Mouse (Mus musculus) layer of hippocampus, postnatal 36 days (tissue): ENCODE data around the gene Asb15. TPM values are rescaled to one million over a fixed set of nuclear protein-coding genes. Genes with fewer than 3 reads are reported as not detected.

Source experiments
- DNase-seq, 2 experiments: peaks; one replicate each; pipeline ENCODE4 v3.0.0; 2022
- total RNA-seq, 2 experiments: library from RNA; stranded (reverse); gene quantifications; 2 replicates each; pipeline ENCODE4 v1.2.3; 2021

Asb15 gene
- total RNA-seq, 2 experiments from 2014 or later, result not detected

GRCm38 (mm10) chr6:24568963-24569362, 41.0 kb downstream of the Asb15 start:
- no peak for DNase-seq

DNA sequence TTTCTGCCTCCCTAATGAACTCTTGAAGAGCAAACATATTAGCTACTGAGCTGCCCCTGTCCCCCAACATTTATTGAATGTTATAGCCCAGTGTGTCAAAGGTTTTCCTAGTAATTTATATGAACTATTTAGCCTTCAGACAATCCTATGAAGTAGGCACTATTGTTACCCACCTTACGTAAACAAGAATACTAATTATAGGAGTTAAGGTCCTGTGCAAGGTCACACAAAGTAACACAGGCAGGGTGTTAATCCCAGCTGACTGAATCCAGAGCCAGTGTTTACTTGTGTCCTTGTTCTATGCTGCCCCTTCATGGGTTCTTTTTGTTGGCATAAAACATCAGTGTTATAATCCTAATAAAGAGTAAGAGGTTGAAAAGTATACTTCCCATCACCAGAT, 41.8 kb downstream of the Asb15 start:
- DNase-seq, result no peak

GRCm38 (mm10) chr6:24570278-24570677, 42.3 kb downstream of the Asb15 start:
- DNase-seq, result no peak

GRCm38 (mm10) chr6:24571126-24571525, 43.2 kb downstream of the Asb15 start:
- no peak for DNase-seq

DNA sequence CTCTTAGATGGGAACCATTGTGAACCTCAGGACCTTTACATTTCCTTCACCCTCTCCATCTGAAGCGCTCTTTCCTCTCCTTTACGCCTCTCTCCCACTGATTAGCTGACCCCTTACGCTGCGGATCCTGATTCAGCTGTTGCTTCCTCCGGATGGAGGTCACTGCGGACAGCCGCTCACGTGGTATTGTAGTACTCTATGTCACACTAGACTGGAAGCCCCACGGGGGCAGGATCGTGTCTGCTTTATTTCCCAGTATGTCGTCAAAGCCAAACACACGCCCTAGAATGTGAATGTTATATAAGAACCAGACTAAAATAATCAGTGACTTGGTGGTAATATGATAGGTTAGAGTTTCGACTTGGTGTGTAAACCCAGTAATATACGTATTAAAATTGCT, 44.5 kb downstream of the Asb15 start:
- DNase-seq, result no peak

DNA sequence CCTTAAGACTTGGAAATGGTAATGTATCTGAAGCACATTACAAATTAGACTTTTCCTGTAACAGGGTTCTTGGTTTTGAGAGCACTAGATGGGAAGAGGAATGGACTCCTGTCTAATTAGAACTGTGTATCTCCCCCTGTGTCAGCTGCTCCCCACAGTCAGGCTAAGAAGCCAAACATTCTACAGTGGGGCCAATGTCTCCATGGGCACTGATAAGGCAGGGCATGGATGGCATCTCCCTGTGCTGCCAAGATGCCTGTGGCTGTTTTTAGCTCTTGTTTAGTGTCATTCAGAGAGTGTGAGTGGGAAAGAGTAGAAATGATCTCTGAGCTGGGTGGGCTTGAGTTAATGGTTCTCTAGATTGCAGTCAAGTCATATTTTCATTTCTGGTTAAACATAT, 45.4 kb downstream of the Asb15 start:
- DNase-seq, result no peak

DNA sequence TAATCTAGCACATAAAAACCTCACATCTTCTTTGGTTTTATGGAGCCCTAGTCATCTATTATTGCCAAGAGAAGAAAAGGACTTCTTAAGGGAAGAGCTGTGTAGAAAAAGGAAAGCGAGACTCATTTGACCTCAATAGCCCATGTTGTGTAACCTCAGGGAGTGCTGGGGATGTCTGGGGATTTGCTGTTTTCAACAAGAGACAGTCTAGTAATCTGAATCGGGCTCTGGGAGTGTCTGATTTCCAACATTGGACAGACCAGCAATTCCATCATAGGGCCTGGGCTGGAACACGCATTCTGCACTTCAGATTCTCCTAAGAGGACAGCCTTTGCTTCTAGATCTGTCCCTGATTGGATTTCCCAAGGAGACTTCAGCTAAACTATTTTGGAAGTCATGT, 55.5 kb downstream of the Asb15 start:
- DNase-seq, result no peak

DNA sequence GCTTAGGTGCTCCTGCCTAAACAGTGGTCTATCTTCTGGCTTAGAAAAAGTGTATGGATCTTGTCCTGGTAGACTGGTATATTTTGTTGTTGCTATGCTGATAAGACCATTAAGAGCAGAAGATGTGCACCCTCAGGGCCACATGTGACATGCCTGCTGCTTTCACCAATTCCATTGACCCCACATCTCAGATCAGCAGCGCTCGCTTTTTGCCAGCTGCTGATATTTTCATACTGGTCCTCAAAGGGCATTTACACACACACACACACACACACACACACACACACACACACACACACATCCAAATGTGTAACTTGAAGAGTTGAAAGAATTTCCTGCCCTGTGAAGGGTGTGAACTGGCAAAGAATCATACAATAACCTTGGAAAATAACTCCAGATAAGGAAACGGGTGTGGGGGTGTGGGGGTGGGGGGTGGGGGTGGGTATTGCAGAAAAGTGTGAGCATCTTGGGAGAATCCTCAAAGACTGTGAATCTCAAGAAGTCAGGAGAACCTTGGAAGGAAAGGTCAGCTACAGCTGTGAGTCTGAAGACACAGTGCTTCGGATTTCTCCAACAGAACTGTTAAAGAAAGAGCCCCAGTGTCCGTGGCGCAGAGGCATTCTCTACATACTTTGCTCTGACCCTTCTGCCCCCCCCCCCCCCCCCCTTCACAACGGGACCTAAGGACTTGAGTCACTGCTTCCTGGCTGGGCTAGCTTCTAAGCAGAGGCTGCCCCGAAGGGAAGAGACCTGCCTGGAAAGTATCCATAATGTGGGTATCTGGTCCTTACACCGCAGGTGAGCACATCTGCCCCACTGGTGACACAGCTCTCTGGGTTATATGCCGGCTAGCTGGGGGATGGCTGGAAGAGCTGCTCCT, 57.7 kb downstream of the Asb15 start:
- no peak for DNase-seq

DNA sequence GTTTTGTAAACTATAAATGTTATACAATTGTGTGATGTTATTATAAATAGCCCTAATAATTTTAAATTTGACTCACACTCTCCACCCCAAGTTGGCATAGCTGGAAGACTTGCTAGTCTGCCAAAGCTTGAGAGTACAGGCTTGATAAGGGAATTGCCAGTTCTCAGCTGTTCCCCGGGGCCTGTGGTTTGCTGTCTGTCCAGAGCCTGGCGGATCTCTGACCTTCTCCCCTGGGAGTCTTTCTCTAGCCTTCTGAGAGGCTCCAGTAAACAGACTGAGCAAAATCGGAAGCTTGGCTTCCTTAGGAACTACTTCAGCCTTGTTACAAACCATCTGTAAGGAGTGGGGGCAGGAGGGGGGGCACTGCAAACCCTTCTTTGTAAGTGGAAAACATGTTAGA, 58.9 kb downstream of the Asb15 start:
- no peak for DNase-seq

- no peak for DNase-seq
Measured at GRCm38 (mm10) chr6:24590282-24590681, 62.3 kb downstream of the Asb15 start.

DNA sequence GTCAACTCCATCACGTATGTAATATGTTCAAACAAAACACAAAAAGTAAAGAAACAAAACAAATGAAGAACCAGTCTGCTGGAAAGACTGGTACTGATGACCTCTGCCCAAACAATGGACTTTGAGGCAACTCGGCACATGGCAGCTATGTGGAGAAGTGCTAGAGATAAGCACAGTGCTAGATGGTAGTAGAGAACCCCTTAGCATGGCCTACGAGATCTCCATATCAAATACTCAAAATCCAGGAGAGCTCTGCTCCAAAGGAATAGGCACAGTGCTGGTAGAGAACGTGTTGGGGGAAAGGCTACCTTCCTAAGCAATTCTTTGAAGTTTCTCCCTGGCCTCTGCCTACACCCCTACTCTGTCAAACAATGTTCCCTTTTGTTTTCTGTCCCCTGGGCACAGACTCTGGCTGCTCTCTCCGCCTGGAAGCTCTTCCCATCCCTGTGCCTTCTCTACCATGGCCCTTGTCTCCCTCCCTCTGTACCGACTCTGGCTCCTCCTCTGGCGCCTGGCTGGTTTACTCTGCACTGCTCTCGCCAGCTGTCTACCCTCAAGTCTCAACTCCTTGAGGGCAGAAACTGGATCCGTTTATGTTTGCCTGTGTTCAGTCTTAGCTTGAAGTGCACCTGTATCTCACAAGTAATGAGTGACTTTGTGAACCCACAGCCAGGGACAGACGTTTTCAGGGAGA, 63.7 kb downstream of the Asb15 start:
- DNase-seq, result no peak

- no peak for DNase-seq
Measured at GRCm38 (mm10) chr6:24597500-24597899, 69.6 kb downstream of the Asb15 start, which contains the start of gene Lmod2. Gene Lmod2 (plus strand): TSS chr6:24597762.

GRCm38 (mm10) chr6:24599179-24599578, 71.2 kb downstream of the Asb15 start:
- no peak for DNase-seq

DNA sequence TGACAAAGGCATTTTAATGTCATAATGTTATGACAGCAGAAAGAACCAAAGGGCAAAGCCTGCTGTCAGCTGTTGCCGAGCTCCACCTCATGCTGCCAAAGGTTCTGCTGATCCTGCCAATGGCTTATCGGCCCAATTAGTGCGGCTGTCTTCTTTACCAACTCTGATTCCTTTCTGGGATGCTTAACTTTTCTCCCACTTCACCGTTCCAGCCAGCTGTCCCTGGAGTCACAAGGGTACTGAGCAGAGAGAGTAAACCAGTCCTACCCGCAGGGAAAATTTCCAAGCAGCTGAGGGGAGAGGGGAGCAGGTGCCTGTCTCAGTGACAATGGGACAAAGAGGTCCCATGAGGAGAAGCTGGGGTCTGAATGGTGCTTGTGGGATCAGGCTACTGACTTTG, 71.7 kb downstream of the Asb15 start:
- DNase-seq, result no peak

GRCm38 (mm10) chr6:24600134-24600533, 72.2 kb downstream of the Asb15 start:
- DNase-seq, result no peak

GRCm38 (mm10) chr6:24600726-24601125, 72.8 kb downstream of the Asb15 start:
- no peak for DNase-seq

DNA sequence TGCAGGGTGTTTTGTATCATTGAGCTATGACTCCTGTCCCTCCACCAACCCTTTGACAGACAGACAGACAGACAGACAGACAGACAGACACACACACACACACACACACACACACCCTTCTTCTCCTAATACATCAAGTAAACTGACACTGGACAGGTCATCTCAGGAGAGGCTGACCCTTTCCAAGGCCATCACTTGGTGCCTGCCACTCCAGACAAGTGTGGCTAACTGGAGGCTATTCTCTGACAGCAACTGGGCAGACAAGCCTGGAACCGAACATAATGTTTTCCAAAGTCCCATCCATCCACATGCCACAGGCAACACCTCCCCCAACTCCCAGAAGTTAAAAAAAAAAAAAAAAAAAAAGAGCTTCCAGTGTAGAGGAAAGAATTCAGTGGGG, 73.7 kb downstream of the Asb15 start:
- no peak for DNase-seq

DNA sequence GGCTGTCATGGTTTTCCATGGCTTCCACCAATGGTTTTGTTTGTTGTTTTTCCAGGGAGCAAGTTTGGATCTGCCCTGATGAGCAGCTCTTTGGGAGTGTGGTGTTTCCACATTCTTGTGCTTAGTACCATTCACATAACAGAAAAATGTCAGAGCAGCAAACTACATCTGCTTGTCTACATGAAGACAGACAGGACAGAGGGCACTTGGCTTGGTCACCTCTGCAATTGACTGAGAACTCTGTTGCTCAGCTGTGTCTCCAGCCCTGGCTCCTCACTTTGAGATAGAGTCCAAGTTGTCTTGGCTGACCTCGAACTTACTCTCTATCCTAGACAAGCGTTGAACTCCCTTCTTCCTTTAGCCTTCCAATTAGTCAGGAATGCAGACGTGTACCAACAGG, 74.4 kb downstream of the Asb15 start:
- DNase-seq, result no peak

DNA sequence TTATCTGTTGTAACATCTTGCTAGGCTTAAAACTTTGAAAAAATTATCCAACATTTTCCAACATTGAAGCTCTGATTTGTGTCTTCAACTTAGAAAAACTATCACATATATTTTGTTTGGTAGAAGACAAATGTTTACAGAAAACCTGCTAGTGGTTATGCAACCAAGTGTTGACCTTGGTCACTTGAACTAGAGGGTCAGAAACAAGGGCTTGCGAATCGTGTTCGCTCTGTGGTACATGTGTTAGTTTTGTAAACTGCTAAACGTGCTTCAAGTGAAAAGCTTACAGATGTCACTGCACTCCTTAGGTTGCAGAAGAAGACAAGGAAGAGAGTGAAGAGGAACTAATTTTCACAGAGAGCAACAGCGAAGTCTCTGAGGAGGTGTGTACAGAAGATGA, 75.0 kb downstream of the Asb15 start:
- no peak for DNase-seq

GRCm38 (mm10) chr6:24604289-24604688, 76.3 kb downstream of the Asb15 start:
- no peak for DNase-seq

GRCm38 (mm10) chr6:24605631-24606030, 77.7 kb downstream of the Asb15 start:
- no peak for DNase-seq

DNA sequence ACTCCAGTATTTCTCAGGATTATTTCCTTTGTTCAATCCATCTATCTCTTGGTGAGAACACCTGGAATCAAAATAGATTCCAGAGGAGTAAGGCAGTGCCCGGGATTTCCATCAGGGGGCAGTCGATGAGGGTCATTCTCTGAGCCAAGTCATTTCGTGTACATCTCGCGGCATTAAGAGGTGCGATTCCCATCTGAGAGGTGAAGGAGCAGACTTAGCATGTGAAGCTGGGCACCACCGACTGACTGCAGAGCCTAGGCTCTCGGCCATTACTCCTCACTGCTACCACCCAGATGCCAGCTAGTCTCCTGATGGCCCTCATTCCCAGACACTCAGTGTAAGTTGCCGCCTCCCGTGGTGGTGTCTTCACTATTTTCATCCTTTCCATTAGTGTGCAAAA, 78.6 kb downstream of the Asb15 start:
- no peak for DNase-seq

GRCm38 (mm10) chr6:24607531-24607930, 79.6 kb downstream of the Asb15 start:
- no peak for DNase-seq

GRCm38 (mm10) chr6:24608129-24608528, 80.2 kb downstream of the Asb15 start:
- DNase-seq, result no peak
